Mouse (Mus musculus): ENCODE measurements around the gene Gtsf1l. TPM values are rescaled to one million over a fixed set of nuclear protein-coding genes. Genes with fewer than 3 reads are reported as not detected.
A peak's percentile ranks its signal among the peaks of the same experiment; 100 is the strongest.

Gtsf1l gene
- 0.29 TPM in 1 of 2 replicates, not detected in the other for polyA plus RNA-seq (2014; fragmentation: Nextera tagmentation; extraction: Ambion mirVana)

DNA sequence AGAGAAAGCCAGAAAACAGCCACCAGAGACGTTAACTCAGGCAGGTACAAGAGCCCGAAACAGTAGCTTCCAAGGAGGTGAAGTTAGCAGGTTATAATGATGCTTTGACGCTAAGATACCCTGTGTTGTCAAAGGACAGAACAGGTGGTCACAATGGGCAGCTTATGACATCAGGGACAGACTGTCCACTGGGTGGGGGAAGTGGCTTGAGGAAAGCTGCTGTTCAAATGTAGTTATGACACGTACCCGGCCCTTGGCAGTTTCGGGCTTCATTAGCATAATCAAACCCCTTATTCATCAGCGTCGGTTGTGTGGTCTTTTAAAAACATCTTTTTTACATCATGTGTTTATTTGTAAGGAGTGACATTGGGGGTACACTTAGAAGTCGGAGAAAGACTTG is at the start of gene Gtsf1l:
TSS of gene Gtsf1l (minus strand) at position 128 of the 400 bp plus-strand sequence.
- H3K4me1 ChIP-seq (ENCODE audit: control insufficient read depth, insufficient read depth, low read length): no peaks in the 10 kb centered on the region
- DNase-seq (ENCODE audit: low spot score) (no peak), ATAC-seq (ENCODE audit: insufficient read depth, low FRiP score, low TSS enrichment) (no peak)
- H3K4me3 ChIP-seq (ENCODE audit: low read depth, low read length): no peak within 1 kb of the TSS
- 87% methylated on average over 9 of the region's 9 CpGs for WGBS
- no peak within 1 kb of the TSS for H3K4me2 ChIP-seq (ENCODE audit: low read depth)
- H3K27me3 ChIP-seq (ENCODE audit: control insufficient read depth, insufficient read depth, low read length): no peaks in the 10 kb centered on the region
- no peak within 1 kb of the TSS for H3K9ac ChIP-seq (ENCODE audit: low read length)
- no peak within 1 kb of the TSS for H3K27ac ChIP-seq (ENCODE audit: low read depth, low read length)
- no peaks in the 10 kb centered on the region for H3K36me3 ChIP-seq (ENCODE audit: control insufficient read depth, insufficient read depth, low read length)
- no peaks in the 10 kb centered on the region for H3K9me3 ChIP-seq (ENCODE audit: control insufficient read depth, low read length)

DNA sequence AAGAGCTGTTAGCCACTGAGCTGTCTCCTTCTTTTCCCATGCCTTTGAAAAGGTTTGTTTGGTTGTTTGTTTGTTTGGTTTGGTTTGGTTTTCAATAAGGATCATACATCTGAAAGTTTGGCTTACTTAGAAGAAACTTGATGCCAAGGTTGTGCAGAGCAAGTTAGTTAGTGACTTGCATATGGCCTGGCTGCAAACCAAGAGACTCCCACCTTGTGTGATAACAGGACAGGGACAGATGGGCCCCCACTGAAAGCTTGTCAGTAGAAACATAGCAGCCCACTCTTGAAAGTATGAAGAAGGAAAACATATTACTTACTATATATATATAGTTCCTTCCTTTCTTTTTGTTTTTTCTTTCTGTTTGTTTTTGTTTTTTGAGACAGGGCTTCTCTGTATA is 49.3 kb upstream of the Gtsf1l start:
- Histone ChIP-seq H3K27me3 (ENCODE audit: control insufficient read depth, insufficient read depth, low read length) (no peaks in the 10 kb centered on the region), H3K4me2 (ENCODE audit: low read depth) (no peak overlapping the region), H3K4me1 (ENCODE audit: control insufficient read depth, insufficient read depth, low read length) (no peaks in the 10 kb centered on the region), H3K4me3 (ENCODE audit: low read depth, low read length) (no peak overlapping the region), H3K36me3 (ENCODE audit: control insufficient read depth, insufficient read depth, low read length) (no peaks in the 10 kb centered on the region), H3K27ac (ENCODE audit: low read depth, low read length) (no peak overlapping the region), H3K9me3 (ENCODE audit: control insufficient read depth, low read length) (no peaks in the 10 kb centered on the region), H3K9ac (ENCODE audit: low read length) (no peak overlapping the region)
- DNase-seq (ENCODE audit: low spot score): no peak
- ATAC-seq (ENCODE audit: insufficient read depth, low FRiP score, low TSS enrichment): no peak

DNA sequence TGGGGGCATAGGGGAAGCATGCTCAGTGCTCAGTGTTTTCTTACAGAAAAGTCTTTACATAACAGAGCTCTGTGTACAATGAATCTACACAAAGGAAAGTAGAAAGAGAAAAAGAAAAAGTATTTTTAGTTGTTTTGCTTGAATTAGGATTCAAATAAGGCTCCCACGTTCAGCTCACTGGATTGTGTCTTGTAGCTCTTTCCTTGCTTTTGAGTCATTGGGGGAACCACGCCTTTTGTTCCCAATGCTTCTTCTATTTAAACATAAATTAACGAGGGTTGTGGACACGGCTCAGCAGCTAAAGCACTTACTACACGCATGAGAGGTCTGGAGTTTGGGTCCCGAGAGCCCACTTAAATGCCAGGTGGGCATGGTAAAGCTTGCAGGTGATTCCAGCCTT is 48.3 kb upstream of the Gtsf1l start:
- DNase-seq (ENCODE audit: low spot score) (no peak), ATAC-seq (ENCODE audit: insufficient read depth, low FRiP score, low TSS enrichment) (no peak)
- Histone ChIP-seq H3K27ac (ENCODE audit: low read depth, low read length) (no peak overlapping the region), H3K4me1 (ENCODE audit: control insufficient read depth, insufficient read depth, low read length) (no peaks in the 10 kb centered on the region), H3K9me3 (ENCODE audit: control insufficient read depth, low read length) (no peaks in the 10 kb centered on the region), H3K4me2 (ENCODE audit: low read depth) (no peak overlapping the region), H3K27me3 (ENCODE audit: control insufficient read depth, insufficient read depth, low read length) (no peaks in the 10 kb centered on the region), H3K9ac (ENCODE audit: low read length) (no peak overlapping the region), H3K36me3 (ENCODE audit: control insufficient read depth, insufficient read depth, low read length) (no peaks in the 10 kb centered on the region), H3K4me3 (ENCODE audit: low read depth, low read length) (no peak overlapping the region)
- 88% methylated on average over 6 of the region's 6 CpGs for WGBS

GRCm38 (mm10) chr2:163132314-163132713 is 44.7 kb upstream of the Gtsf1l start:
- 93% methylated on average over 5 of the region's 5 CpGs for WGBS
- no peak for ATAC-seq (ENCODE audit: insufficient read depth, low FRiP score, low TSS enrichment)
- H3K27me3 ChIP-seq (ENCODE audit: control insufficient read depth, insufficient read depth, low read length): no peaks in the 10 kb centered on the region

DNA sequence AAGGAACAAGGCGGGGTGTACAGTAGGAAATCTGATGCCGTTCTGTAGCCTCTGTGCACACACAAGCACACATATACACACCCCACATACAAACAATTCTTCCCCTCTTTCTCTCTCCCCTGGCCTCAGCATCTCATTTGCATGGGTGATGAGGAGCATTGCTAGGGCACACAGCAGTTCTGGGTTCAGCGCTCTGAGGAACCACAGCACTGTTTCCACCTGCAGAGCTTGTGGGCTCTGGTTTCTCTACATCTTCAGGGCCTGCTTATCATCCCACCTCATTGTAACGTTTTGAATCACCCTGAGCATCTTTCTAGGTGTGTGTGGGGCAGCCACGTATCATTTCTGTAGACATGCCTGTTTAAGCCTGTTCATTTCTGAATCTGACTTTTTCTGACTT is 43.2 kb upstream of the Gtsf1l start:
- WGBS: 79% methylated on average over 5 of the region's 5 CpGs
- ATAC-seq (ENCODE audit: insufficient read depth, low FRiP score, low TSS enrichment) (no peak), DNase-seq (ENCODE audit: low spot score) (no peak)
- no peak overlapping the region for H3K9ac ChIP-seq (ENCODE audit: low read length)
- H3K4me3 ChIP-seq (ENCODE audit: low read depth, low read length): no peak overlapping the region
- no peaks in the 10 kb centered on the region for H3K36me3 ChIP-seq (ENCODE audit: control insufficient read depth, insufficient read depth, low read length)
- no peak overlapping the region for H3K27ac ChIP-seq (ENCODE audit: low read depth, low read length)
- H3K27me3 ChIP-seq (ENCODE audit: control insufficient read depth, insufficient read depth, low read length): no peaks in the 10 kb centered on the region
- 0 out of 2 replicates have a peak, but pooled peaks cover 3% of the 10 kb centered on the region for H3K9me3 ChIP-seq (ENCODE audit: control insufficient read depth, low read length)
- no peak overlapping the region for H3K4me2 ChIP-seq (ENCODE audit: low read depth)
- no peaks in the 10 kb centered on the region for H3K4me1 ChIP-seq (ENCODE audit: control insufficient read depth, insufficient read depth, low read length)

More at GRCm38 (mm10) chr2:163132314-163132713, 44.7 kb upstream of the Gtsf1l start:
- no peaks in the 10 kb centered on the region for H3K36me3 ChIP-seq (ENCODE audit: control insufficient read depth, insufficient read depth, low read length)
- no peak for DNase-seq (ENCODE audit: low spot score)
- 0 out of 2 replicates have a peak, but pooled peaks cover 3% of the 10 kb centered on the region for H3K9me3 ChIP-seq (ENCODE audit: control insufficient read depth, low read length)
- H3K4me2 ChIP-seq (ENCODE audit: low read depth): no peak overlapping the region
- no peak overlapping the region for H3K4me3 ChIP-seq (ENCODE audit: low read depth, low read length)
- no peak overlapping the region for H3K27ac ChIP-seq (ENCODE audit: low read depth, low read length)
- H3K9ac ChIP-seq (ENCODE audit: low read length): no peak overlapping the region
- H3K4me1 ChIP-seq (ENCODE audit: control insufficient read depth, insufficient read depth, low read length): no peaks in the 10 kb centered on the region

DNA sequence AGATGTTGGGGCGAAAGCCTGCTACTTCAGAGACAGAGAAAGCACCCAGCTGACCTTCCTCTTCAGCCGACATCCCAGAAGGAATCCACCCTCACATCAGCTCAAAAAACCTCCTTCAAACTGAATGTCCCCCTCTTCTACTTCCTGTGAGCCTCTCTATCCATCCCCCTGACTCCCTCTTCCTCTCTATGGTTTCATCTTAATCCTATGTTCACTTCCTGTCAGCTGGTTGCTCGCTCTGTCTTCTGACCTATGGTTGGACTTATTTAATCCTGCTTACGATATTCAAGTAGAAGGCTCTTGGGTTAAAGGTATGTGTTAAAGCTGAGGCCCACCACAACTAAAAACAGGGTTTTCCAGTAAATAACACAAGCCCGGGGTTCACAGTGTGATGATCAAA is 35.8 kb upstream of the Gtsf1l start:
- Histone ChIP-seq H3K36me3 (ENCODE audit: control insufficient read depth, insufficient read depth, low read length) (no peaks in the 10 kb centered on the region), H3K4me3 (ENCODE audit: low read depth, low read length) (no peak overlapping the region), H3K4me2 (ENCODE audit: low read depth) (no peak overlapping the region), H3K27ac (ENCODE audit: low read depth, low read length) (no peak overlapping the region), H3K9ac (ENCODE audit: low read length) (no peak overlapping the region), H3K27me3 (ENCODE audit: control insufficient read depth, insufficient read depth, low read length) (0 out of 2 replicates have a peak, but pooled peaks cover 2% of the 10 kb centered on the region), H3K4me1 (ENCODE audit: control insufficient read depth, insufficient read depth, low read length) (peaks cover 2% of the 10 kb centered on the region; the same call in 1 of the 2 replicates), H3K9me3 (ENCODE audit: control insufficient read depth, low read length) (0 out of 2 replicates have a peak, but pooled peaks cover 3% of the 10 kb centered on the region)
- ATAC-seq (ENCODE audit: insufficient read depth, low FRiP score, low TSS enrichment) (no peak), DNase-seq (ENCODE audit: low spot score) (no peak)
- 90% methylated on average over 5 of the region's 5 CpGs for WGBS

DNA sequence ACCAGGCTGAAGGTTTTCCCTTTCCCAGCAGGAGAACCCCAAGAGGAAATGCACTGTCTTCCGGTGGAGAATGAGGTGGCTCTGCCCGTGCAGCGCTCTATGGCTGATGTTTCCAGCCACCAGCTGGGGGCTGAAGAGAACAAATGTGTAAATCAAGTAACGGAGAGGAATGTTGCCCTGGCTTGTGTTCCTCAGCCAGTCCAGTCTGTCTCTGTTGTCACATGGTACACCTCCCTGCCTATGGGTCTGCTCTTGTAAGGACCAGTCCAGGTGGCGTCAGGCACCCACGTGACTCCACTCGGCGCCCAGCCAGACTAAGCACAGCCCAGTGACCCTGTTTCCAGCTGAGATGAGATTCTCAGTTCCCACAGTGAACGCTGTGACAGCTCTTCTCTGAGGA is 34.7 kb upstream of the Gtsf1l start:
- H3K4me1 ChIP-seq (ENCODE audit: control insufficient read depth, insufficient read depth, low read length): peaks cover 2% of the 10 kb centered on the region; the same call in 1 of the 2 replicates
- DNase-seq (ENCODE audit: low spot score) (peak; percentile 59), ATAC-seq (ENCODE audit: insufficient read depth, low FRiP score, low TSS enrichment) (peak; percentile 85)
- no peaks in the 10 kb centered on the region for H3K36me3 ChIP-seq (ENCODE audit: control insufficient read depth, insufficient read depth, low read length)
- no peak overlapping the region for H3K9ac ChIP-seq (ENCODE audit: low read length)
- H3K27ac ChIP-seq (ENCODE audit: low read depth, low read length): no peak overlapping the region
- 15% methylated on average over 9 of the region's 9 CpGs for WGBS
- H3K4me3 ChIP-seq (ENCODE audit: low read depth, low read length): no peak overlapping the region
- 0 out of 2 replicates have a peak, but pooled peaks cover under 1% of the 10 kb centered on the region for H3K9me3 ChIP-seq (ENCODE audit: control insufficient read depth, low read length)
- H3K27me3 ChIP-seq (ENCODE audit: control insufficient read depth, insufficient read depth, low read length): 0 out of 2 replicates have a peak, but pooled peaks cover 2% of the 10 kb centered on the region
- no peak overlapping the region; the same call in 1 of the 2 replicates for H3K4me2 ChIP-seq (ENCODE audit: low read depth)

DNA sequence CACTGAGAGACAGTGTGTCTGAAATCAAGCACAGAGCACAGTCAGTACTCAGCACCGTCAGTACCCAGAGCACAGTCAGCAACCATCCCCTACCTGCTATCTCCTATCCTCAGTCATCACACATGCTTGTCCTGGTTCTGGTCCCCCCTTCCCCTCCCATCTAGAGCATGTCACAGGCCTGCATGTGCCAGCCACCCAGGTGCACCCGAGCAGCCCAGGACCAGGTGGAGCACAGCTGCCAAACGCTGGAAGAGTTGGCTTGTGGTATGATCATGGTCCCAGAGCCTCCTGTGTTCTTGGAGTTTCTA is 33.7 kb upstream of the Gtsf1l start:
- no peak overlapping the region for H3K4me3 ChIP-seq (ENCODE audit: low read depth, low read length)
- WGBS: 87% methylated on average over 3 of the region's 3 CpGs
- H3K27me3 ChIP-seq (ENCODE audit: control insufficient read depth, insufficient read depth, low read length): 0 out of 2 replicates have a peak, but pooled peaks cover 2% of the 10 kb centered on the region
- H3K27ac ChIP-seq (ENCODE audit: low read depth, low read length): no peak overlapping the region
- peaks cover 2% of the 10 kb centered on the region; the same call in 1 of the 2 replicates for H3K4me1 ChIP-seq (ENCODE audit: control insufficient read depth, insufficient read depth, low read length)
- no peak overlapping the region for H3K4me2 ChIP-seq (ENCODE audit: low read depth)
- no peaks in the 10 kb centered on the region for H3K36me3 ChIP-seq (ENCODE audit: control insufficient read depth, insufficient read depth, low read length)
- DNase-seq (ENCODE audit: low spot score) (no peak), ATAC-seq (ENCODE audit: insufficient read depth, low FRiP score, low TSS enrichment) (no peak)
- H3K9me3 ChIP-seq (ENCODE audit: control insufficient read depth, low read length): no peaks in the 10 kb centered on the region
- no peak overlapping the region for H3K9ac ChIP-seq (ENCODE audit: low read length)

DNA sequence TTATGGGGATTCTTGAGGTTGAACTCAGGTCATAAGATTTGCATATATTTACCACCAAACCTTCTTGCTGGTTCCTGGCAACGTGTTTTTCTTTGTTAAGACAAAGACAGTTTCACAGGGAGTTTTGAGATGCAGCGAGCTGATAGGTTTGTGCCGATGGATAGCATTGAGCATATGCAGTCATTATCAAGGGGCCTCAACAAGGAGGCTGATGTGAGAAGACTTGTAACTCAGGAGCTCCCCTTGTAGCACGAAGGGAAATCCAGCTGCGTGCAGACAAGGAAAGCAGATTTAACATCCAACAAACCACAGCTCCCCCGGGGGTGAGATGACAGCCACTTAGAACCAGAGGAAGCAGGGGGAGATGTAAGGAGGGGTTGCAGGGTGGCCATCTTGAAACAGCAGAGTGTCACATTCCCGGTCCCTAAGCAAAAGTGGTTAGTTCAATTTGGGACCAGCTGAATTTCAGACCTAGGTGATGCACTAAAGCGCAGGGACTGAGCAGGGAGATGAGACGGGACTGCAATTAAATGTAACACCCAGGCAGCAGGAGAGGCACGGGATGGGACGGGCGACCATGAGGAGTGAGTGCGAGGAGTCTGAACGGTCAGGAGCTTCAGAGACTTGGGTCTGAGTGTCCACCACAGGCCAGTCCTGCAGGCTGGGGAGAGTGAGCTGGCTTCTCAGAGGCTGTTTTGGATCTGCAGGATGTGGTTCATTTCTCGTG is 33.1 kb upstream of the Gtsf1l start:
- no peak overlapping the region for H3K4me2 ChIP-seq (ENCODE audit: low read depth)
- no peak overlapping the region for H3K27ac ChIP-seq (ENCODE audit: low read depth, low read length)
- peaks cover 2% of the 10 kb centered on the region; the same call in 1 of the 2 replicates for H3K4me1 ChIP-seq (ENCODE audit: control insufficient read depth, insufficient read depth, low read length)
- no peaks in the 10 kb centered on the region for H3K9me3 ChIP-seq (ENCODE audit: control insufficient read depth, low read length)
- DNase-seq (ENCODE audit: low spot score) (no peak), ATAC-seq (ENCODE audit: insufficient read depth, low FRiP score, low TSS enrichment) (no peak)
- WGBS: 67% methylated on average over 15 of the region's 15 CpGs
- no peaks in the 10 kb centered on the region for H3K36me3 ChIP-seq (ENCODE audit: control insufficient read depth, insufficient read depth, low read length)
- H3K4me3 ChIP-seq (ENCODE audit: low read depth, low read length): no peak overlapping the region
- H3K9ac ChIP-seq (ENCODE audit: low read length): no peak overlapping the region
- H3K27me3 ChIP-seq (ENCODE audit: control insufficient read depth, insufficient read depth, low read length): 0 out of 2 replicates have a peak, but pooled peaks cover 2% of the 10 kb centered on the region

Data from neural tube, embryonic 11.5 days (tissue).